Mouse (Mus musculus) MEL (cell line): ENCODE results near the gene Gm45623.

Experiments
- CTCF ChIP-seq, 3 experiments: IDR thresholded peaks in 2 of 3; conservative IDR thresholded peaks in 1 of 3; 2 replicates each; pipeline ENCODE4 v1.5.1; 2011 to 2012; ENCODE audit warnings: low read length in 3 of 3, low read depth in 2 of 3, mild to moderate bottlenecking in 2 of 3, improper control_type of control experiment in 1 of 3, inconsistent platforms in 1 of 3, mixed read lengths in 1 of 3, moderate library complexity in 1 of 3; ENCODE audit not compliant: control insufficient read depth in 1 of 3, insufficient read depth in 1 of 3, poor library complexity in 1 of 3, severe bottlenecking in 1 of 3
- ELF1 ChIP-seq: IDR thresholded peaks from 2 replicates; pipeline ENCODE4 v1.6.1; 2014; ENCODE audit warnings: low read depth, mild to moderate bottlenecking, inconsistent platforms, low read length, improper control_type of control experiment, moderate library complexity
- GATA1 ChIP-seq: IDR thresholded peaks from 2 replicates; pipeline ENCODE4 v1.6.1; 2011; ENCODE audit warnings: low read depth, low read length, improper control_type of control experiment
- JUND ChIP-seq: IDR thresholded peaks from 2 replicates; pipeline ENCODE4 v1.6.1; 2011; ENCODE audit warnings: low read depth, mild to moderate bottlenecking, improper control_type of control experiment, low read length
- MEF2A ChIP-seq: IDR thresholded peaks from 2 replicates; pipeline ENCODE4 v1.6.1; 2014; ENCODE audit warnings: low read depth, mild to moderate bottlenecking, inconsistent platforms, low read length, improper control_type of control experiment; ENCODE audit not compliant: poor library complexity, insufficient replicate concordance, severe bottlenecking; ENCODE audit errors: extremely low read depth
- POLR2A ChIP-seq, 2 experiments: IDR thresholded peaks; 2 replicates each; pipeline ENCODE4 v1.6.1; 2011 to 2012; ENCODE audit warnings: low read length in 2 of 2, mild to moderate bottlenecking in 2 of 2, control low read depth in 1 of 2, improper control_type of control experiment in 1 of 2, low read depth in 1 of 2, moderate library complexity in 1 of 2; ENCODE audit not compliant: control insufficient read depth in 1 of 2, insufficient read depth in 1 of 2, poor library complexity in 1 of 2
- POLR2AphosphoS5 ChIP-seq: IDR thresholded peaks from 2 replicates; pipeline ENCODE4 v1.6.1; 2012; ENCODE audit warnings: low read depth, borderline replicate concordance, mild to moderate bottlenecking, inconsistent platforms, low read length, moderate library complexity, mixed read lengths
- RCOR1 ChIP-seq: IDR thresholded peaks from 2 replicates; pipeline ENCODE4 v1.6.1; 2012; ENCODE audit warnings: low read depth, mild to moderate bottlenecking, inconsistent platforms, low read length, improper control_type of control experiment

GRCm38 (mm10) chr13:56773262-56773870 is 19.7 kb upstream of the Gm45623 start:
- no peak for TF ChIP-seq POLR2A (IDR thresholded peaks at IDR 0.05; ENCODE audit: control insufficient read depth in 1 of 2, insufficient read depth in 1 of 2, low read depth in 1 of 2, low read length in 2 of 2, poor library complexity in 1 of 2)
- no peak for TF ChIP-seq CTCF (IDR thresholded peaks at IDR 0.05 in 2 of 3, conservative IDR thresholded peaks at IDR 0.05 in 1 of 3; ENCODE audit: control insufficient read depth in 1 of 3, insufficient read depth in 1 of 3, low read depth in 2 of 3, low read length in 3 of 3, poor library complexity in 1 of 3, severe bottlenecking in 1 of 3)
- TF ChIP-seq MEF2A = no peak
- TF ChIP-seq GATA1 = no peak
- no peak for TF ChIP-seq ELF1
- no peak for TF ChIP-seq RCOR1
- no peak for TF ChIP-seq JUND
- no peak for TF ChIP-seq POLR2AphosphoS5
